Mouse (Mus musculus) olfactory bulb, adult 2 months (tissue): ENCODE results near the gene Mnx1. TPM values are rescaled to one million over a fixed set of nuclear protein-coding genes. Genes with fewer than 3 reads are reported as not detected.

Experiments used
- H3K27ac ChIP-seq: fragments of 200-500 bp; 2 replicates; pipeline ENCODE4 v1.5.1; 2012; ENCODE audit warnings: low read depth, low read length; ENCODE audit not compliant: insufficient read depth
- H3K4me1 ChIP-seq: fragments of 200-500 bp; 2 replicates; pipeline ENCODE4 v1.6.1; 2012; ENCODE audit warnings: low read length; ENCODE audit not compliant: control insufficient read depth, insufficient read depth
- H3K4me3 ChIP-seq: fragments of 200-500 bp; 2 replicates; pipeline ENCODE4 v1.5.1; 2012; ENCODE audit warnings: mild to moderate bottlenecking, low read depth, low read length, moderate library complexity; ENCODE audit not compliant: insufficient read depth
- CTCF ChIP-seq: fragments of 200-500 bp; IDR thresholded peaks from 2 replicates; pipeline ENCODE4 v1.5.1; 2012; ENCODE audit warnings: low read depth, mild to moderate bottlenecking, low read length, moderate library complexity; ENCODE audit not compliant: insufficient read depth
- POLR2A ChIP-seq: fragments of 200-500 bp; IDR thresholded peaks from 2 replicates; pipeline ENCODE4 v1.6.1; 2012; ENCODE audit warnings: mild to moderate bottlenecking, low read depth, low read length, moderate library complexity; ENCODE audit not compliant: insufficient read depth
- WGBS: fragments of 180-500 bp; shearing (Covaris S2); methylation state at CpG from one replicate; pipeline ENCODE4 v1.1.7; 2018; 5-methylcytosine and 5-hydroxymethylcytosine counted together
- polyA plus RNA-seq: library from polyadenylated mRNA; stranded (reverse); fragments of >200 nt; gene quantifications from 2 replicates; pipeline ENCODE4 v1.2.4, GENCODE M21; 2012; ENCODE audit warnings: low replicate concordance; ENCODE audit not compliant: missing spikeins, insufficient read depth, insufficient read length

The Mnx1 gene
- polyA plus RNA-seq, 1 experiment, result not detected

DNA sequence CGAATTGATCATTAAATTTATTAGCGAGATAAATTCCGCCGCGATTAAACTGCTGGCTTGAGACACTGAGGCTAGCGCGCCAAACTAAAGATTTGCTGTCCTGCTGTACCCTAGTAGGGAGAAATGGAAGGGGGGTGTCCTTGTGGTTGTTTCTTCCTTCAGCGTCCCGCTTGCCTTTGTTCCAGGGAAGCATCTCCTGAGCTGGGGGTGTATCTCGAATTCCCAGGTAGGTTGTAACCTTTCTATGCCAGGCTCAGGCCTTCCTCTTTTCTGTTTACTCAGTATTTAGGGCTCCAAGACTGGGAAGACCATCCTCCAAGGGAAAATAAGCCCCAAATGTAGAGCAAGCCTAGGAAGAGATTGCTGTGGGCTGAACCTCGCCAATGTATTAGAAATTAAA is 6.9 kb downstream of the Mnx1 start:
- Histone ChIP-seq H3K4me1 (peaks cover 7% of the 10 kb centered on the region), H3K4me3 (no peak overlapping the region), H3K27ac (no peak overlapping the region)
- no peak for TF ChIP-seq CTCF
- TF ChIP-seq POLR2A, result no peak
- WGBS, result 7% methylated on average over 11 of the region's 11 CpGs

DNA sequence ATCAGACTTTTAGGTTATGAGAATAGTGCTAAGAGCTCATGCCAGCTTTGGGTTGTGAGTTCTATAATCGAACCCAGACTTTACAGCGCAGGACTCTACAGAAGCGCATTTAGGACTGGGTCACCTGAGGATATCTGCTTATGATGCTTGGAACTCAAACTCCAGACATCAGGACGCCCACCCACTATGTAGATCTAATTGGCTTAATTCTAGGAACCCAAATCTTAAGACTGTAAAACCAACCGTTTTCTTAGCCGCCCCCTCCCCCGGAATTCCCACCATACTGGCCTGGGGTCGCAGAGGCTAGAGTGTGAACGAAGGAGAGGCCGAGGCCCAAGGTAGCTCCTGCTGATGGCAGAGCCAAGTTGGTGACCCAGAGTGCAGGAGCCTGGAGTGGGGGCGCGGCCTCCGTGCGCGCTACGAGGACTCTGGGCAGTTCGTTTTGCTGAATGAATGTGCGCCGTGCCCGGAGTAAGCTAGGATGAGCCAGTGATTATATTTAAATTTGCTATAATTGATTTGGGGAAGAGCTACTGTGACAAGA is 7.3 kb downstream of the Mnx1 start:
- Histone ChIP-seq H3K27ac (no peak overlapping the region), H3K4me1 (peaks cover 7% of the 10 kb centered on the region), H3K4me3 (no peak overlapping the region)
- TF ChIP-seq CTCF (no peak), POLR2A (no peak)
- 5% methylated on average over 20 of the region's 20 CpGs for WGBS

DNA sequence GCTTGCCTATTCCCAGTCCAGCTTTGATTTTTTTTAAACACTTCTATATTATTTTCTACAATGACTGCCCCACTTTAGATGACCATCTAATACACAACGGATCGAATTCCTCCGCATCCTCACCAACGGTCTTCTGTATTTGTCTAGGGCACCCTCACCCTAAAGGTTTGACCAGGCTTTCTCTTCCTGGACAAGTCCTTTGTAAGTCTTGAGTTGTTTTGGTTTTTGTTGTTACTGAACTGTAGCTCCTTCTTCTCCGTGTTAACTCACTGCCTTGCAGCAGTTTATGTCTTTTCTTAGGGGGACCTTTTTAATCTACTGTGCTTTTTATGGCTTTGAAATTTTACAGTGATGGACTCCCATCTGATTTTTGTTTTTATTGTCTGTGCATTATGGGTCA is 8.0 kb downstream of the Mnx1 start:
- no peak for TF ChIP-seq CTCF
- no peak for TF ChIP-seq POLR2A
- Histone ChIP-seq H3K4me3 (no peak overlapping the region), H3K4me1 (peaks cover 7% of the 10 kb centered on the region), H3K27ac (no peak overlapping the region)
- 7% methylated on average over 5 of the region's 5 CpGs for WGBS

- H3K4me3 ChIP-seq, result no peak overlapping the region
- WGBS, result 12% methylated on average over 4 of the region's 4 CpGs
- H3K27ac ChIP-seq, result no peak overlapping the region
- no peak for TF ChIP-seq CTCF
- TF ChIP-seq POLR2A, result no peak
- peaks cover 7% of the 10 kb centered on the region for H3K4me1 ChIP-seq
Observed at GRCm38 (mm10) chr5:29469501-29469900, 8.8 kb downstream of the Mnx1 start.

- TF ChIP-seq CTCF, result no peak
- TF ChIP-seq POLR2A, result no peak
- Histone ChIP-seq H3K27ac (no peak overlapping the region), H3K4me1 (peaks cover 7% of the 10 kb centered on the region), H3K4me3 (no peak overlapping the region)
- WGBS, result 2% methylated on average over 17 of the region's 17 CpGs
Observed at GRCm38 (mm10) chr5:29468351-29469065, 9.8 kb downstream of the Mnx1 start.

- Histone ChIP-seq H3K4me3 (peak overlapping the region; percentile 18), H3K27ac (no peak overlapping the region), H3K4me1 (peaks cover 7% of the 10 kb centered on the region)
- 7% methylated on average over 67 of the region's 67 CpGs for WGBS
- TF ChIP-seq CTCF, result no peak
- TF ChIP-seq POLR2A, result no peak
Observed at GRCm38 (mm10) chr5:29467489-29468350, 10.6 kb downstream of the Mnx1 start.

- Histone ChIP-seq H3K27ac (no peak overlapping the region), H3K4me3 (no peak overlapping the region), H3K4me1 (peaks cover 6% of the 10 kb centered on the region)
- 81% methylated on average over 9 of the region's 9 CpGs for WGBS
- TF ChIP-seq POLR2A (no peak), CTCF (no peak)
Observed at GRCm38 (mm10) chr5:29462943-29463686, 15.2 kb downstream of the Mnx1 start.

GRCm38 (mm10) chr5:29456895-29457656 is 21.2 kb downstream of the Mnx1 start:
- Histone ChIP-seq H3K4me3 (no peak overlapping the region), H3K27ac (no peak overlapping the region), H3K4me1 (no peaks in the 10 kb centered on the region)
- WGBS, result 84% methylated on average over 5 of the region's 5 CpGs
- TF ChIP-seq POLR2A (no peak), CTCF (no peak)
